Comparison of ENCODE assay signal across 14 mouse cellular contexts in the genomic region with DNA sequence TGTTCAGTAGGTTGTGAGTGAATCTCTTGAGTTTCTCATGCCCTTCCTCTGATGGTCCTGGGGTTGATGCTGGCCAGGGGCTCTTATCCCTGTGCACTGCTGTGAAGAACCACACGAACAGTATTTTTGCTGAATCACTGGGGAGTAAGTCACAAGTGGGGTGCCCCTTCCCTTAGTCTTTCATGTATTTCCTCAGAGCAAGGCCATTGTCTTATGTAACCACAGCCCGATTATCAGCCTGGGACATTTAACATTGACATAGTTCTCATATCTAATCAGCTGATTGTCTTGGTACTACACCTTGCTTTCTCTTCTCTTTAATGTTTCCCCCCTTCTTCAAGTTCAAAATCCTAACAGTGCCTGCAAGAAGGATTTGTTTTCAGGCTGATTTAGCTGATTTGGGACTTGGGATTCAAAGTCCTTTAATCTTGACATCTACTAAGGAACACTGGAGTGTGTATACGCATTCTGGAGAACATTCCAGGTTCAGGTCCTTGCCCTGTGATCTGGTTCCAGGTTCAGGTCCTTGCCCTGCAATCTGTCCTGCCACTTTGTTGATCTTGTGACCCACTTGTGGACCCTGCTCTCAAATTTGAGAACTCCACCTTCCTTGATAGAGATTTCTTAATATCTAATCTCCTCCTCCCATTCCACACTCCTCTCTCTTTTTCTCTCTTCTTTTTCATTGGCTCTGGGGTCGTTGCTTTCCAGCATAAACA. TPM values are rescaled to one million over a fixed set of nuclear protein-coding genes. Genes with fewer than 3 reads are reported as not detected.
A peak's percentile ranks its signal among the peaks of the same experiment; 100 is the strongest.
DNase-seq lines count a peak whose midpoint lies in the region; ATAC-seq and TF ChIP-seq lines count a peak whose summit lies in the region.
"Had no signal": no experiment of that assay in that cellular context is flagged by ENCODE, and none has a peak within 500 bp of the region (broad histone marks: within the 10 kb centered on the region; RNA-seq: fewer than 3 reads in every experiment).

No protein-coding gene starts in this region.

- peaks cover 4% of the 10 kb centered on the region; the same call in 1 of the 2 replicates for H3K79me2 ChIP-seq in MEL (ENCODE audit: control insufficient read depth, insufficient read depth, low read length, poor library complexity)

- no peak for TF ChIP-seq POLR2A in MEL (IDR thresholded peaks at IDR 0.05; ENCODE audit: control insufficient read depth in 1 of 2, insufficient read depth in 1 of 2, low read depth in 1 of 2, low read length in 2 of 2, poor library complexity in 1 of 2)

- DNase-seq in layer of hippocampus, adult 2 months (ENCODE audit: low spot score in 2 of 2), result no peak
- DNase-seq in layer of hippocampus, adult 11-12 months (ENCODE audit: low spot score), result no peak
- peak; percentile 59 for DNase-seq in MEL (ENCODE audit: low read depth, low spot score)
- DNase-seq in gastrocnemius, postnatal 10 days, result no peak
- no peak for DNase-seq in cerebellum, adult 9-11 months
- DNase-seq: adrenal gland, postnatal 36 days; cerebellum, adult 11 months; lung, embryonic 14.5 days had no signal

- 38% methylated on average over 4 of the region's 4 CpGs for WGBS in intestine, postnatal 0 days

- 0 out of 2 replicates have a peak overlapping the region, but pooled peaks have one; percentile 18 for H3K27ac ChIP-seq in layer of hippocampus, adult 2 months
- peak overlapping the region; percentile 25 for H3K27ac ChIP-seq in MEL (ENCODE audit: control insufficient read depth, low read depth, low read length)
- H3K27ac ChIP-seq in intestine, postnatal 0 days (ENCODE audit: low read depth, low read length), result peak overlapping the region; percentile 63
- H3K27ac ChIP-seq: neural tube, embryonic 12.5 days had no signal

- no peak for TF ChIP-seq RAD21 in MEL (IDR thresholded peaks at IDR 0.05; ENCODE audit: low read depth, low read length)

- H3K27me3 ChIP-seq in MEL (ENCODE audit: control insufficient read depth in 1 of 2, insufficient read depth in 2 of 2, low read length in 2 of 2), result no peaks in the 10 kb centered on the region
- no peaks in the 10 kb centered on the region for H3K27me3 ChIP-seq in intestine, postnatal 0 days (replicated peaks; ENCODE audit: control insufficient read depth, insufficient read depth, low read length)
- H3K27me3 ChIP-seq: neural tube, embryonic 12.5 days had no signal

- H3K9me3 ChIP-seq in MEL (replicated peaks; ENCODE audit: insufficient read depth, low read length), result no peaks in the 10 kb centered on the region
- no peaks in the 10 kb centered on the region for H3K9me3 ChIP-seq in intestine, postnatal 0 days (ENCODE audit: control insufficient read depth)
- H3K9me3 ChIP-seq: neural tube, embryonic 12.5 days had no signal

- no peak overlapping the region for H3K9ac ChIP-seq in MEL (ENCODE audit: control insufficient read depth, low read depth, low read length, poor library complexity, severe bottlenecking)
- H3K9ac ChIP-seq in intestine, postnatal 0 days (ENCODE audit: low read depth, low read length), result no peak overlapping the region
- H3K9ac ChIP-seq: lung, embryonic 14.5 days; neural tube, embryonic 12.5 days had no signal

- H3K4me1 ChIP-seq in MEL (ENCODE audit: control insufficient read depth in 1 of 2, insufficient read depth in 2 of 2, low read length in 2 of 2), result peaks cover 8 to 20% of the 10 kb centered on the region in 2 experiments
- H3K4me1 ChIP-seq in intestine, postnatal 0 days (replicated peaks; ENCODE audit: control insufficient read depth, insufficient read depth, low read length), result peaks cover 18% of the 10 kb centered on the region

- no peak overlapping the region for H3K4me3 ChIP-seq in layer of hippocampus, adult 2 months
- H3K4me3 ChIP-seq in MEL (ENCODE audit: control insufficient read depth in 1 of 2, insufficient read depth in 1 of 2, low read depth in 2 of 2, low read length in 2 of 2), result no peak overlapping the region
- no peak overlapping the region for H3K4me3 ChIP-seq in intestine, postnatal 0 days (ENCODE audit: low read depth, low read length)
- H3K4me3 ChIP-seq: neural tube, embryonic 12.5 days had no signal

- peaks cover 6 to 12% of the 10 kb centered on the region in 2 experiments; a peak in 3 of 4 replicates for H3K36me3 ChIP-seq in MEL (ENCODE audit: control insufficient read depth in 1 of 2, insufficient read depth in 2 of 2, low read length in 2 of 2)
- H3K36me3 ChIP-seq in intestine, postnatal 0 days (ENCODE audit: control insufficient read depth, insufficient read depth), result peaks cover 24% of the 10 kb centered on the region; the same call in 1 of the 2 replicates

- ATAC-seq in intestine, postnatal 0 days, result no peak
- ATAC-seq in megakaryocyte-erythroid progenitor cell, adult 5-6 weeks (replicated peaks; ENCODE audit: low FRiP score, low TSS enrichment, poor library complexity, severe bottlenecking), result peak; percentile 67
- ATAC-seq: CD4-positive, CD25-positive, alpha-beta regulatory T cell, adult 4 months; hindbrain, embryonic 16.5 days; midbrain, embryonic 16.5 days had no signal

- TF ChIP-seq EP300 in MEL (IDR thresholded peaks at IDR 0.05; ENCODE audit: low read depth in 1 of 2, low read length in 2 of 2), result peak; percentile 82 to 85

- no peak overlapping the region for H3K4me2 ChIP-seq in intestine, postnatal 0 days (replicated peaks; ENCODE audit: low read depth)
- H3K4me2 ChIP-seq: lung, embryonic 14.5 days; neural tube, embryonic 12.5 days had no signal

- no peak for TF ChIP-seq CTCF in layer of hippocampus, adult 2 months (conservative IDR thresholded peaks at IDR 0.05)
- no peak for TF ChIP-seq CTCF in MEL (IDR thresholded peaks at IDR 0.05 in 2 of 3, conservative IDR thresholded peaks at IDR 0.05 in 1 of 3; ENCODE audit: control insufficient read depth in 1 of 3, insufficient read depth in 1 of 3, low read depth in 2 of 3, low read length in 3 of 3, poor library complexity in 1 of 3, severe bottlenecking in 1 of 3)
- TF ChIP-seq CTCF in intestine, postnatal 0 days (IDR thresholded peaks at IDR 0.05; ENCODE audit: low read depth), result no peak

TF ChIP-seq in MEL, 35 proteins besides CTCF, POLR2A, EP300 and RAD21:
- peak; percentile 81 for TF ChIP-seq SIN3A (IDR thresholded peaks at IDR 0.05; ENCODE audit: low read length)
- TF ChIP-seq ZMIZ1 (IDR thresholded peaks at IDR 0.05; ENCODE audit: low read depth, low read length), result no peak
- TF ChIP-seq ETS1 (IDR thresholded peaks at IDR 0.05; ENCODE audit: low read depth, low read length), result peak; percentile 95
- no peak for TF ChIP-seq TBP (IDR thresholded peaks at IDR 0.05; ENCODE audit: low read depth, low read length)
- peak; percentile 51; the same call in 1 of the 2 replicates for TF ChIP-seq GABPA (IDR thresholded peaks at IDR 0.05; ENCODE audit: low read depth, low read length)
- TF ChIP-seq MYC (IDR thresholded peaks at IDR 0.05; ENCODE audit: low read depth, low read length), result no peak
- peak; percentile 33 for TF ChIP-seq TAL1 (IDR thresholded peaks at IDR 0.05; ENCODE audit: low read length)
- peak; percentile 83 for TF ChIP-seq TCF12 (IDR thresholded peaks at IDR 0.05; ENCODE audit: low read depth, low read length)
- TF ChIP-seq RCOR1 (IDR thresholded peaks at IDR 0.05; ENCODE audit: low read depth, low read length), result peak; percentile 76
- no peak for TF ChIP-seq USF2 (IDR thresholded peaks at IDR 0.05; ENCODE audit: borderline replicate concordance in 1 of 2, insufficient read depth in 1 of 2, low read depth in 1 of 2, low read length in 2 of 2)
- TF ChIP-seq MXI1 (IDR thresholded peaks at IDR 0.05; ENCODE audit: low read depth, low read length), result peak; percentile 42; the same call in 1 of the 2 replicates
- peak; percentile 87 for TF ChIP-seq GATA1 (IDR thresholded peaks at IDR 0.05; ENCODE audit: low read depth, low read length)
- no peak for TF ChIP-seq CHD1 (IDR thresholded peaks at IDR 0.05; ENCODE audit: low read depth, low read length)
TF ChIP-seq in MEL: peak in this region for 8.

RNA-seq across cellular contexts. Expression of a gene that starts 15.8 kb away (rescaled TPM):
- 100 to 1,000 TPM; 136 to 138 TPM for total RNA-seq in layer of hippocampus, adult 2 months (2021)
- total RNA-seq in MEL (2012; rRNA removed), result 54.6 and 57.2 TPM in 2 replicates
- polyA plus RNA-seq in MEL (2012; ENCODE audit: insufficient read depth in 1 of 2, insufficient read length in 2 of 2, low read depth in 1 of 2, low replicate concordance in 2 of 2, missing spikeins in 1 of 2), result 10 to 100 TPM in 1 of 2 experiments, not detected in 1; 90.0 TPM
- polyA plus RNA-seq in intestine, postnatal 0 days (2015; fragmentation: Nextera tagmentation; extraction: Ambion mirVana), result 109 and 127 TPM in 2 replicates
- total RNA-seq in megakaryocyte-erythroid progenitor cell, adult 5-6 weeks (2014; fragmentation: Nextera tagmentation), result 34.0 and 48.8 TPM in 2 replicates
- total RNA-seq in megakaryocyte-erythroid progenitor cell, adult 5-6 weeks (2017), result 19.8 and 21.3 TPM in 2 replicates
- 10 to 100 TPM; 43.1 to 64.5 TPM for total RNA-seq in gastrocnemius, postnatal 10 days (2021)
